Mouse (Mus musculus): ENCODE measurements around the gene Tspan14.
A peak's percentile ranks its signal among the peaks of the same experiment; 100 is the strongest.

- TF ChIP-seq CTCF (IDR thresholded peaks at IDR 0.05; ENCODE audit: borderline replicate concordance, control insufficient read depth, extremely low read depth, insufficient read depth, low read length, poor library complexity) (peak; percentile 39; the same call in 1 of the 2 replicates), POLR2A (IDR thresholded peaks at IDR 0.05; ENCODE audit: control insufficient read depth, extremely low read depth, insufficient read depth, low read length, poor library complexity) (no peak)
Measured at GRCm38 (mm10) chr14:40917632-40918031, 49.0 kb downstream of the Tspan14 start.
